Mouse (Mus musculus) embryonic fibroblast, embryonic 13.5 days (primary cell): ENCODE results near the gene H2-T24.

ENCODE experiments used
- CTCF ChIP-seq: IDR thresholded peaks from 2 replicates; pipeline ENCODE4 v1.5.1; 2011; ENCODE audit warnings: mild to moderate bottlenecking, control low read depth, low read length, moderate library complexity, borderline replicate concordance; ENCODE audit not compliant: insufficient read depth
- POLR2A ChIP-seq: IDR thresholded peaks from 2 replicates; pipeline ENCODE4 v1.6.1; 2011; ENCODE audit warnings: low read depth, mild to moderate bottlenecking, control low read depth, low read length, moderate library complexity

DNA sequence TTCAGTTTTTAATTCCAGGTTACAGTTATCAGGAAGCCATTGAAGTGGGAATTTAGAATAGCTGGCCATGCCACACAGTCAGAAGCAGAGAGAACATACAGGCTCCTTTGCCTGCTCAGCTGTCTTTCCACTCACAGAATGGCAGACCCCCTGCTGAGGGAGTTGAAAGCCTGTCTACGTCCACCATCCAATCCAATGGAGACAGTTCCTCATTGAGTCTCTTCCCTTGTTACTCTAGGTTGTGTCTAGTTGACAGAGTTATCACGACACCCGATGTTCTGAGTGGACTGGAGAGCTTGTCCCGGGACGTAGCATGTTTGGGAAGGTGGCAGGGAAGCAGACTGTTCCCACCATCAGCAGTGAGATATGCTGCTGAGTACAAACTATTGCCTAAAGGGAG, 4.8 kb upstream of the H2-T24 start:
- TF ChIP-seq CTCF (no peak), POLR2A (no peak)
